Mouse (Mus musculus): Measurements from ENCODE around the gene Lce1g. TPM values are rescaled to one million over a fixed set of nuclear protein-coding genes. Genes with fewer than 3 reads are reported as not detected.

Lce1g gene
- not detected for polyA plus RNA-seq (2017; shearing (Covaris generic))

DNA sequence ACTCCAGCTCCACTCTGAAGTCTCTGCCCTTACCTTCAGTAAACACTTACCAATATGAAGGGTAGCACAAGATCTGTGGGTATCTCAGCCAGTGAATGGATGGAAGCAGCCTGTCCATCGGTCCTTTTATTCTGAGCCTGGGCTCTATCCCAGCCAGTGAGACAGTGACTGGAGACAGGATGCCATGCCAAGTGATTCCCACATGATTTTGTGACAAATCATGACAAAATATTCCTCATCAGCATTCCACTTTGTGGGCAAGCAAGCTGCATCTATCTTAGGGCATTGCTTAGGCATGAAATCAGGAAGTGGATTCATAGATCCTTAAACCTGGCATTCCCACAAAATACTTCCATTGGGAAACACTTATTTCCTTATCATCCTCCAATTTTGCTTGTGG is at the start of gene Lce1g:
Gene Lce1g, minus strand, starts transcription at position 101 of the 400 bp plus-strand sequence.

DNA sequence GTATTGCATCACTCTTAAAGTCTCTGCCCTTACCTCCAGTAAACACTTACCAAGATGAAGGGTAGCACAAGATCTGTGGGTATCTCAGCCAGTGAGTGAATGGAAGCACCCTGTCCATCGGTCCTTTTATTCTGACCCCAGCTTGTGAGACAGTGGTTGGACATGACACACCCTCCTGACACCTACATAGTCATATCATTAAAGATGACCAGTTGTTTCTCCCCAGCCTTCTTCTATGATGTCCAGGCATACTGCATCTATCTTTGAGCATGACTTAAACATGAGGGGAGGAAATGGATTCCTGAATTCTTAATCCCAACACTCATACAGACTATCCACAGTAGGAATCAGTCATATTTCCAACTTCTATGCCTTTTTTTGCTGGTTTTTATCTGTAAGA is 38.3 kb upstream of the Lce1g start, which contains the start of gene Lce1j:
Gene Lce1j, minus strand, starts transcription at position 101 of the 400 bp plus-strand sequence.

DNA sequence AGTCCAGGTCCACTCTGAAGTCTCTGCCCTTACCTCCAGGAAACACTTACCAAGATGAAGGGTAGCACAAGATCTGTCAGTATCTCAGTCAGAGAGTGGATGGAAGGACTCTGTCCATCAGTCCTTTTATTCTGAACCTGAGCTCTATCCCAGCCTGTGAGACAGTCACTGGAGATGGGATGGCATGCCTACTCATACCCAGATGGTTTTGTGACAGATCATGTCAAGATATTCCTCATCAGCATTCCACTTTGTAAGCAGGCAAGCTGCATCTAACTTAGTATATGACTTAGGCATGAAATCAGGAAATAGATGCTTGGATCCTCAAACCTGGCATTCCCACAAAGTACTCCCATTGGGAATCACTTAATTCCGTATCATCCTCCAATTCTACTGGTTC is 26.7 kb upstream of the Lce1g start, which contains the start of gene Lce1i:
Gene Lce1i, minus strand, starts transcription at position 101 of the 400 bp plus-strand sequence.

DNA sequence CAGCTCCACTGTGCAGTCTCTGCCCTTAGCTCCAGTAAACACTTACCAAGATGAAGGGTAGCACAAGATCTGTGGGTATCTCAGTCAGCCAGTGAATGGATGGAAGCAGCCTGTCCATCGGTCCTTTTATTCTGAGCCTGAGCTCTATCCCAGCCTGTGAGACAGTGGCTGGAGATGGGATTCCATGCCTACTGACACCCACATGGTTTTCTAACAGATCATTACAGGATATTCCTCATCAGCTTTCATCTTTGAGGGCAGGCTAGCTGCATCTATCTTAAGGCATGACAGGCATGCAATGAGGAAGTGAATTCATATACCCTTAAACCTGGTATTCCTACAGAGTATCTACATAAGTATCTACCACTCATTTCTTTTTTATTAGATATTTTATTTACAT is 12.8 kb upstream of the Lce1g start, which contains the start of gene Lce1h:
Gene Lce1h, minus strand, starts transcription at position 101 of the 400 bp plus-strand sequence.

DNA sequence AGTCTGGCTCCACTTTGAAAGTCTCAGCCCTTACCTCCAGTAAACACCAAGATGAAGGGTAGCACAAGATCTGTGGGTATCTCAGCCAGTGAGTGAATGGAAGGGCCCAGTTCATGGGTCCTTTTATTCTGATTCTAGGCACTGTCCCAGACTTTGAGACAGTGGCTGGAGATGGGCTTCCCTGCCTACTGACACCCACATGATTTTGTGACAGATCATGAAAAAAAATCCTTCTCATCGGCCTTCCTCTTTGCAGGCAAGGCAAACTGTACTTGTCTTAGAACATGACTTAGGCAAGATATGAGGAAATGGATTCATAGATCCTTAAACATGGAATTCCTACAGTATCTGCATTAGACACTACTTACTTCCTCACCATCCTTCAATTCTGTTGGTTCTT is 13.1 kb downstream of the Lce1g start, which contains the start of gene Gm38119:
Gene Gm38119, minus strand, starts transcription at position 101 of the 400 bp plus-strand sequence.

DNA sequence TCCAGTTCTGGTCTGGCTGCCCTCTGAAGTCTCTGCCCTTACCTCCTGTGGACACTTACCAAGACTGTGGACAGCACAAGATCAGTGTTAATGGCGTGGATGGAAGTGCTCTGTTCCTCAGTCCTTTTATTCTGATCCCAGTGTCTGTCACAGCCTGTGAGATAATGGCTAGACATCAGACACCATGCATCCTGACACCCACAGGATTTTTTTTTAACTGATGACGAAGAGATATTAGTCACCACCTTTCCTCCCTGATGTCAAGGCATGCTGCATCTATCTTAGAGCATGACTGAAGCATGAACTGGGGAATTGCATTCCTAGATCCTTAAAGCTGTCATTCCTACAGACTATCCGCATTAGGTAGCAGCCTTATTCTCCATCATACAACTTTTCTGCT is 31.9 kb downstream of the Lce1g start, which contains the start of gene Lce1f:
Gene Lce1f, minus strand, starts transcription at position 101 of the 400 bp plus-strand sequence.

DNA sequence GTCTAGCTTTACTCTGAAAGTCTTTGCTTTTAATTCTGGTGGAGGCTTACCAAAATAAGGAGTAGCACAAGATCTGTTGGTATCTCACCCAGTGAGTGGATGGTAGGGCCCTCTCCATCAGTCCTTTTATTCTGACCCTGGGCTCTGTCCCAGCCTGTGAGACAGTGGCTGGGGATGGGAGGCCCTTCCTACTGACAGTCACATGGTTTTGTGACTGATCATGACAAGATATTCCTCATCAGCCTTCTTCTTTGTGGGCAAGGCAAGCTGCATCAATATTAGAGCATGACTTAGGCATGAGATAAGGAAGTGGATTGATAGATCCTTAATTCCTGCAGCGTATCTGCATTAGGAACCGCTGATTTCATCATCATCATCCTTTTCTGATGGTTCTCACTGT is 43.2 kb downstream of the Lce1g start, which contains the start of gene Lce1e:
Gene Lce1e, minus strand, starts transcription at position 101 of the 400 bp plus-strand sequence.

Other genes with a start within 250 kb of the Lce1g start
- not detected for gene 2310046K23Rik, start 217.8 kb downstream of the Lce1g start, polyA plus RNA-seq (2017; shearing (Covaris generic))
- not detected for gene Ivl, start 178.6 kb downstream of the Lce1g start, polyA plus RNA-seq (2017; shearing (Covaris generic))
- gene Smcp, start 163.3 kb downstream of the Lce1g start, polyA plus RNA-seq (2017; shearing (Covaris generic)), result not detected
- gene 2210017I01Rik, start 144.8 kb downstream of the Lce1g start, polyA plus RNA-seq (2017; shearing (Covaris generic)), result not detected
- not detected for gene Lce6a, start 130.7 kb downstream of the Lce1g start, polyA plus RNA-seq (2017; shearing (Covaris generic))
- not detected for gene Lce1a1, start 104.0 kb downstream of the Lce1g start, polyA plus RNA-seq (2017; shearing (Covaris generic))
- gene Lce1b, start 95.4 kb downstream of the Lce1g start, polyA plus RNA-seq (2017; shearing (Covaris generic)), result not detected
- not detected for gene Lce1a2, start 82.0 kb downstream of the Lce1g start, polyA plus RNA-seq (2017; shearing (Covaris generic))
- gene Lce1c, start 73.1 kb downstream of the Lce1g start, polyA plus RNA-seq (2017; shearing (Covaris generic)), result not detected
- gene Lce1d, start 65.1 kb downstream of the Lce1g start, polyA plus RNA-seq (2017; shearing (Covaris generic)), result not detected
- gene Lce1e, start 43.3 kb downstream of the Lce1g start, polyA plus RNA-seq (2017; shearing (Covaris generic)), result not detected
- gene Lce1f, start 32.0 kb downstream of the Lce1g start, polyA plus RNA-seq (2017; shearing (Covaris generic)), result not detected
- gene Gm38119, start 13.2 kb downstream of the Lce1g start, polyA plus RNA-seq (2017; shearing (Covaris generic)), result not detected
- not detected for gene Lce1h, start 12.7 kb upstream of the Lce1g start, polyA plus RNA-seq (2017; shearing (Covaris generic))
- not detected for gene Lce1i, start 26.6 kb upstream of the Lce1g start, polyA plus RNA-seq (2017; shearing (Covaris generic))
- not detected for gene Lce1j, start 38.2 kb upstream of the Lce1g start, polyA plus RNA-seq (2017; shearing (Covaris generic))
- not detected for gene Lce1k, start 55.6 kb upstream of the Lce1g start, polyA plus RNA-seq (2017; shearing (Covaris generic))
- not detected for gene Kprp, start 74.9 kb upstream of the Lce1g start, polyA plus RNA-seq (2017; shearing (Covaris generic))
- gene Lce1l, start 98.9 kb upstream of the Lce1g start, polyA plus RNA-seq (2017; shearing (Covaris generic)), result not detected
- gene 2310050C09Rik, start 117.9 kb upstream of the Lce1g start, polyA plus RNA-seq (2017; shearing (Covaris generic)), result not detected
- not detected for gene Lce3a, start 173.9 kb upstream of the Lce1g start, polyA plus RNA-seq (2017; shearing (Covaris generic))
- not detected for gene Lce3b, start 180.6 kb upstream of the Lce1g start, polyA plus RNA-seq (2017; shearing (Covaris generic))
- not detected for gene Lce3c, start 192.1 kb upstream of the Lce1g start, polyA plus RNA-seq (2017; shearing (Covaris generic))
- not detected for gene Lce3d, start 205.1 kb upstream of the Lce1g start, polyA plus RNA-seq (2017; shearing (Covaris generic))
- gene Lce3e, start 214.7 kb upstream of the Lce1g start, polyA plus RNA-seq (2017; shearing (Covaris generic)), result not detected
- not detected for gene Lce3f, start 239.9 kb upstream of the Lce1g start, polyA plus RNA-seq (2017; shearing (Covaris generic))

Measured in CD4-positive, CD25-positive, alpha-beta regulatory T cell (primary cell).